Mouse (Mus musculus): Measurements from ENCODE around the gene Kif5a.

DNA sequence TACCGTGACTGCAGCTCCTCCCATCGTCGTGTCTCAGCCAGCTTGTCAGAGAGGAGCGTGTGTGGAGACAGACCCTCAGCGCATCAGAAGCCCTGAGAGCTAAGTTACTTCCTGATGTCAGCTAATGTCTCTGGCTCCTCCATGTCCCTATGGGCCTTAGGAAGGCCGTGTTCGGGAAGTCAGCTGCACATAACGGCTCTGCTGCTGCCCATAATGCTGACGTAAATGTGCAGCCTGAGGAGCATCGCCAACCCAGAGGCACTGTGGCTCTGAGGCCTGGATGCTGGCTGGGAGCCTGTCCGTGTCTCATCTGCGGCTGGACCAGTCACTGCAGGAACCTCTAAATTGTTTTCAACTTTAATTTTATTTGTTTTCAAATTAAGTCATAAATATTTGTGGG, 5.9 kb upstream of the Kif5a start:
- TF ChIP-seq MYOD1 (IDR thresholded peaks at IDR 0.05; ENCODE audit: control insufficient read depth in 1 of 3, insufficient read length in 2 of 3, low read depth in 2 of 3): no peak
- TF ChIP-seq POLR2A (IDR thresholded peaks at IDR 0.05; ENCODE audit: insufficient read length, low read depth): no peak
- no peak for TF ChIP-seq MYOG (IDR thresholded peaks at IDR 0.05; ENCODE audit: control insufficient read depth in 1 of 3, insufficient read depth in 1 of 3, insufficient read length in 2 of 3, low read depth in 2 of 3)
- TF ChIP-seq CEBPB (IDR thresholded peaks at IDR 0.05; ENCODE audit: insufficient read depth, poor library complexity, severe bottlenecking): no peak
- no peak for TF ChIP-seq E2F4 (IDR thresholded peaks at IDR 0.05; ENCODE audit: insufficient read depth)
- TF ChIP-seq TCF12 (IDR thresholded peaks at IDR 0.05; ENCODE audit: insufficient read depth, poor library complexity, severe bottlenecking): no peak
- TF ChIP-seq POLR2AphosphoS2 (IDR thresholded peaks at IDR 0.05; ENCODE audit: insufficient read length, low read depth): no peak
